Mouse (Mus musculus): ENCODE measurements around the gene Ptpn11. TPM values are rescaled to one million over a fixed set of nuclear protein-coding genes. Genes with fewer than 3 reads are reported as not detected.

The Ptpn11 gene
- 9.6 and 10.6 TPM in 2 replicates for polyA plus RNA-seq (2015; fragmentation: Nextera tagmentation; extraction: Ambion mirVana)

DNA sequence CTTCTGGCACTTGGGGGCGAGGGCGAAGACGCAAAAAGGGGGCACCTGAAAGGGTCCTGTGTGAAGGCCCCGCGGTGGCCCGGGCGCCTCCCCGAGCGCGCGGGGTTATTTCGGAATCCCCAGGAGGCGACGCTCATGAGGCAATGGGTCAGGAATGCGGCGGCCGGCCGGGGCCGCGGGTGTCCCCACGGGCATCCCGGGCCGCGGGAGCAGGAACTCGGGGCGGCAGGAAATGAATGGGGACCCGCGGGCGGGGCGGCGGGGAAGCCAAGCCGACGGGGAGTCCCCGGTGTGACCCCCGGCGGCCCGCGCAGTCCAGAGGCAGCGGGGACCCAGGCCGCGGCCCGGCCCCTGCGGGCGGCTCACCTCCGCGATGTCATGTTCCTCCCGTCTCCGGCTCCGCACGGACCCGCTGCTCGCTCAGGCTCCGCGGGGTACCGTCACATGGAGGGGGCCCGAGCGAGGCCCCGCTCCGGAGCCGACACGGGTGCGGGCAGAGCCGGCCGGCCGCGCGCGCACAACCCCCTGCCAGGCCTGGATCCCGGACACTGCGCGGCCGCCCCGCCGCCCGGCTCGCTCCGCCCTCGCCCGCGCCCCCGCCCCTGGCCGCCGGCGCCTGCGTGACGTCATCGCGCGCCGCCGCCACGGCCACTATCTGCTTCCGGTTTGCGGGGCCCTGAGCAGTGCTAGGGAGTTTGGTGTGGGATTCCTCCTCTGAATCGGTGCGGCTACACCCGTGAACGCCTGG is at the start of gene Ptpn11:
Gene Ptpn11 (minus strand): TSS at position 562 of the 748 bp plus-strand sequence.
- Histone ChIP-seq H3K27me3 (ENCODE audit: insufficient read depth, low read length) (no peaks in the 10 kb centered on the region), H3K4me2 (ENCODE audit: low read depth, low read length) (peak within 1 kb of the TSS; percentile 81), H3K4me3 (ENCODE audit: low read depth, low read length) (peak within 1 kb of the TSS; percentile 88), H3K4me1 (ENCODE audit: insufficient read depth) (peaks cover 29% of the 10 kb centered on the region), H3K27ac (ENCODE audit: low read depth) (peak within 1 kb of the TSS; percentile 78), H3K9me3 (ENCODE audit: low read length) (no peaks in the 10 kb centered on the region), H3K36me3 (replicated peaks; ENCODE audit: insufficient read depth, low read length) (no peaks in the 10 kb centered on the region), H3K9ac (replicated peaks) (peak within 1 kb of the TSS; percentile 98)
- under 1% methylated on average over 49 of the region's 98 CpGs for WGBS (ENCODE audit: insufficient replicate concordance)
- peak; percentile 94 for ATAC-seq
- TF ChIP-seq EP300 (IDR thresholded peaks at IDR 0.05; ENCODE audit: low read depth): no peak
- TF ChIP-seq CTCF (IDR thresholded peaks at IDR 0.05; ENCODE audit: low read depth): peak; percentile 16; the same call in 1 of the 2 replicates
- peak; percentile 92 for DNase-seq

DNA sequence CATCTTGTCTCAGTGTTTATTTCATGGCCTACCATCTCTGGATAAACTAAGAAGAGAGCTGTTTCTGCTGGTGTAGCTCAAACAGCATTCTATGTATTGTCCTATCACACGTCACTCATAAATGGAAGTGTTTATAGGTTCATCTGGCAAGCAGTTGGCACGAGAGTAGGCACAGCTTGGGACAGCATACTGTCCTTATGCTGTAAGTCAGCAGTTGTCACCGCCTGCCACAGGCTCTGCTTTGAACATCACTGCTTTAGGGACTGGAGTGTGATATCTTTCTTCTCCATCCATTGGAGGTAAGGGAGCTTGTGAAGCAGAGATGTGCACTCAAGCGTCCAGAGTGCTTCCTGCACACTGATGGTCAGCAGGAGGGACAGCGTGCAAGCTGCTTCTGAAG is 48.6 kb upstream of the Ptpn11 start:
- no peaks in the 10 kb centered on the region for H3K27me3 ChIP-seq (ENCODE audit: insufficient read depth, low read length)
- H3K27ac ChIP-seq (ENCODE audit: low read depth): peak overlapping the region; percentile 25
- no peak for TF ChIP-seq EP300 (IDR thresholded peaks at IDR 0.05; ENCODE audit: low read depth)
- TF ChIP-seq CTCF (IDR thresholded peaks at IDR 0.05; ENCODE audit: low read depth): no peak
- H3K9ac ChIP-seq (replicated peaks): peak overlapping the region; percentile 13; the same call in 1 of the 2 replicates
- no peak for DNase-seq
- H3K36me3 ChIP-seq (replicated peaks; ENCODE audit: insufficient read depth, low read length): peaks cover 5% of the 10 kb centered on the region; the same call in 1 of the 2 replicates
- 70% methylated on average over 5 of the region's 5 CpGs for WGBS (ENCODE audit: insufficient replicate concordance)
- peak overlapping the region; percentile 27; the same call in 1 of the 2 replicates for H3K4me2 ChIP-seq (ENCODE audit: low read depth, low read length)
- no peaks in the 10 kb centered on the region for H3K9me3 ChIP-seq (ENCODE audit: low read length)
- ATAC-seq: no peak
- H3K4me1 ChIP-seq (ENCODE audit: insufficient read depth): peaks cover 60% of the 10 kb centered on the region
- H3K4me3 ChIP-seq (ENCODE audit: low read depth, low read length): no peak overlapping the region

DNA sequence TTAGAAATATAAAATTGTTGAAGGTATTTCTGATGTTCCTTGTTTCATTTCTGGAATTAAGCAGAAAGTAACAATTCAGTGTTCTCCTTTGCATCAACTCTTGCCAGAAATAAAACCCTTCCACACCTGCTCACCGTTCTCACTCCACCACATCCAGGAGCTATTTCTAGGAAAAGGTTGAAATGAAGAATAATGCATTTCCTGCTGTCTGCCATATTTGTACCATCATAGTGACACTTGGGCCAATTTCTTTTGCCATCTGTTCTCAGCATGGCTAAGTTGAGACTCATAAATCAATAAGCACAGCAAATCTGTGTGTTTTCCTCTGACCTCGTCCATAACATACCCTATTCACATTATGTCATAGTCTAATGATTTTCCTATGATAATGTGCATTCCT is 47.0 kb upstream of the Ptpn11 start:
- H3K4me3 ChIP-seq (ENCODE audit: low read depth, low read length): no peak overlapping the region
- H3K4me2 ChIP-seq (ENCODE audit: low read depth, low read length): 0 out of 2 replicates have a peak overlapping the region, but pooled peaks have one; percentile 11
- no peak overlapping the region; the same call in 1 of the 2 replicates for H3K27ac ChIP-seq (ENCODE audit: low read depth)
- DNase-seq (no peak), ATAC-seq (no peak)
- TF ChIP-seq EP300 (IDR thresholded peaks at IDR 0.05; ENCODE audit: low read depth): no peak
- no peak for TF ChIP-seq CTCF (IDR thresholded peaks at IDR 0.05; ENCODE audit: low read depth)
- WGBS (ENCODE audit: insufficient replicate concordance): 68% methylated on average over 2 of the region's 2 CpGs
- no peak overlapping the region for H3K9ac ChIP-seq (replicated peaks)
- H3K27me3 ChIP-seq (ENCODE audit: insufficient read depth, low read length): no peaks in the 10 kb centered on the region
- H3K36me3 ChIP-seq (replicated peaks; ENCODE audit: insufficient read depth, low read length): no peaks in the 10 kb centered on the region; the same call in none of the 2 replicates
- H3K9me3 ChIP-seq (ENCODE audit: low read length): no peaks in the 10 kb centered on the region
- peaks cover 45% of the 10 kb centered on the region for H3K4me1 ChIP-seq (ENCODE audit: insufficient read depth)

DNA sequence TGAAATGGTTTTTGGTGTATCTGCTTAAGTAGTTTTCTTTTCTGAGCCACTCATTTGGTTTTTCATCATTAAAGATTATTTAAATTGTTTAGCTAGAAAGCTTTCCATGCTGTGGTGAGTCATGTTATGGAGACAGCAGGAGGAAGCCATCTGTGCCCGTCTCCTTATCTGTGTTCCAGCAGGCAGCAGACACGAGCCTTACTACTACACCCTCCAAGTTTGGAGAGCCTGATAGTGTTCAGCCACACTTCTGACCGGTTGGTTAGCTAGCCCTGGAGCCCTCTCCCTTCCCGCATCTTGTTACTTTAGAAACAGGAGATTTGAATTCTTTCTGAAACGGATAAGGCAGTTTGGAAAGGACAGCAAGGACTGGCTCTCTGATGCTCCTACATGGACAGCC is 45.0 kb upstream of the Ptpn11 start:
- peak overlapping the region; percentile 53 for H3K9ac ChIP-seq (replicated peaks)
- H3K27ac ChIP-seq (ENCODE audit: low read depth): peak overlapping the region; percentile 96
- no peaks in the 10 kb centered on the region for H3K9me3 ChIP-seq (ENCODE audit: low read length)
- peak overlapping the region; percentile 50 for H3K4me2 ChIP-seq (ENCODE audit: low read depth, low read length)
- H3K36me3 ChIP-seq (replicated peaks; ENCODE audit: insufficient read depth, low read length): peaks cover 2% of the 10 kb centered on the region
- no peaks in the 10 kb centered on the region for H3K27me3 ChIP-seq (ENCODE audit: insufficient read depth, low read length)
- peak; percentile 99 for ATAC-seq
- WGBS (ENCODE audit: insufficient replicate concordance): 41% methylated on average over 5 of the region's 5 CpGs
- 0 out of 2 replicates have a peak overlapping the region, but pooled peaks have one; percentile 4 for H3K4me3 ChIP-seq (ENCODE audit: low read depth, low read length)
- TF ChIP-seq EP300 (IDR thresholded peaks at IDR 0.05; ENCODE audit: low read depth): peak; percentile 99
- no peak for TF ChIP-seq CTCF (IDR thresholded peaks at IDR 0.05; ENCODE audit: low read depth)
- DNase-seq: peak; percentile 68
- H3K4me1 ChIP-seq (ENCODE audit: insufficient read depth): peaks cover 28% of the 10 kb centered on the region

DNA sequence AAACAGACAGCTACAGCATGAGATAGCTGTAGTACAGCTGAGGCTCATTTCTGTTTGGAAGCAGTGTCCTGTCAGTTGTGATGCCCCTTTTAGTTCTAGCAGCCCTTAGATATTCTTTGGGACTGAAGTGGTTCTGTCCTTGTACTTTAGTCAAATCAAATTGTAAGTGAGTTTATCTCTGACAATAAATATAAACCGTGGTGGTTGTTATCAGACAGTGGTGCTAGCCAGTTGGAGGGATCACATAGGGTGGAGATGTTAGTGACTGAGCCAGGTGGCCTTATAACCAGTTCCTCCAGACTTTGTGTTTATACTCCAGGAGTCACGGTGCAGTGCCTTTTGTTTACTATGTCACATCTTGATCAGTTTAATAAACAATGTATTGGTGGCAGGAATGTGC is 42.5 kb upstream of the Ptpn11 start:
- Histone ChIP-seq H3K9me3 (ENCODE audit: low read length) (no peaks in the 10 kb centered on the region), H3K4me1 (ENCODE audit: insufficient read depth) (peaks cover 26% of the 10 kb centered on the region), H3K4me2 (ENCODE audit: low read depth, low read length) (peak overlapping the region; percentile 31), H3K27ac (ENCODE audit: low read depth) (peak overlapping the region; percentile 77), H3K4me3 (ENCODE audit: low read depth, low read length) (no peak overlapping the region), H3K27me3 (ENCODE audit: insufficient read depth, low read length) (no peaks in the 10 kb centered on the region), H3K9ac (replicated peaks) (peak overlapping the region; percentile 32; the same call in 1 of the 2 replicates), H3K36me3 (replicated peaks; ENCODE audit: insufficient read depth, low read length) (peaks cover 2% of the 10 kb centered on the region)
- 40% methylated on average over 2 of the region's 2 CpGs for WGBS (ENCODE audit: insufficient replicate concordance)
- DNase-seq: no peak
- TF ChIP-seq EP300 (IDR thresholded peaks at IDR 0.05; ENCODE audit: low read depth): peak; percentile 85
- no peak for TF ChIP-seq CTCF (IDR thresholded peaks at IDR 0.05; ENCODE audit: low read depth)
- no peak for ATAC-seq

DNA sequence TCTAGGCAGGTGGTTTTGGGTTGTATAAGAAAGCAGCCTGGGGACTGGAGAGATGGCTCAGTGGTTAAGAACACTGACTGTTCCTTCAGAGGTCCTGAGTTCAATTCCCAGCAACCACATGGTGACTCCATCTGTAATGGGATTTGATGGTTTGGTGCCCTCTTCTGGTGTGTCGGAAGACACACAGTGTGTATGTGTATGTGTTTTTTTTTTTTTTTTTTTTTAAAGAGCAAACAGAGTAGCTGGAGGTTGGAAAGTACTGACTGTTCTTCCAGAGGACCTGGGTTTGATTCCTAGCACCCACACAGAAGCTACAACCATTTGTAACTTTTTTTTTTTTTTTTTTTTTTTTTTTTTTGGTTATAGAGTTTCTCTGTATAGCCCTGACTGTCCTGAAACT is 41.6 kb upstream of the Ptpn11 start:
- Histone ChIP-seq H3K9me3 (ENCODE audit: low read length) (no peaks in the 10 kb centered on the region), H3K4me2 (ENCODE audit: low read depth, low read length) (no peak overlapping the region), H3K4me1 (ENCODE audit: insufficient read depth) (peaks cover 20% of the 10 kb centered on the region), H3K36me3 (replicated peaks; ENCODE audit: insufficient read depth, low read length) (peaks cover 2% of the 10 kb centered on the region), H3K9ac (replicated peaks) (no peak overlapping the region), H3K4me3 (ENCODE audit: low read depth, low read length) (no peak overlapping the region), H3K27me3 (ENCODE audit: insufficient read depth, low read length) (no peaks in the 10 kb centered on the region), H3K27ac (ENCODE audit: low read depth) (no peak overlapping the region)
- WGBS (ENCODE audit: insufficient replicate concordance): 90% methylated on average over 1 of the region's 1 CpGs
- DNase-seq (no peak), ATAC-seq (no peak)
- TF ChIP-seq CTCF (IDR thresholded peaks at IDR 0.05; ENCODE audit: low read depth): peak; percentile 35
- TF ChIP-seq EP300 (IDR thresholded peaks at IDR 0.05; ENCODE audit: low read depth): no peak
